Mouse (Mus musculus) lung, postnatal 0 days (tissue): ENCODE data around the gene Nr0b2.

Experiments used
- CTCF ChIP-seq: IDR thresholded peaks from 2 replicates; pipeline ENCODE4 v1.5.1; 2016; ENCODE audit warnings: antibody characterized with exemption, mild to moderate bottlenecking
- EP300 ChIP-seq: IDR thresholded peaks from 2 replicates; pipeline ENCODE4 v1.6.1; 2016; ENCODE audit warnings: antibody characterized with exemption, mild to moderate bottlenecking, control low read depth

DNA sequence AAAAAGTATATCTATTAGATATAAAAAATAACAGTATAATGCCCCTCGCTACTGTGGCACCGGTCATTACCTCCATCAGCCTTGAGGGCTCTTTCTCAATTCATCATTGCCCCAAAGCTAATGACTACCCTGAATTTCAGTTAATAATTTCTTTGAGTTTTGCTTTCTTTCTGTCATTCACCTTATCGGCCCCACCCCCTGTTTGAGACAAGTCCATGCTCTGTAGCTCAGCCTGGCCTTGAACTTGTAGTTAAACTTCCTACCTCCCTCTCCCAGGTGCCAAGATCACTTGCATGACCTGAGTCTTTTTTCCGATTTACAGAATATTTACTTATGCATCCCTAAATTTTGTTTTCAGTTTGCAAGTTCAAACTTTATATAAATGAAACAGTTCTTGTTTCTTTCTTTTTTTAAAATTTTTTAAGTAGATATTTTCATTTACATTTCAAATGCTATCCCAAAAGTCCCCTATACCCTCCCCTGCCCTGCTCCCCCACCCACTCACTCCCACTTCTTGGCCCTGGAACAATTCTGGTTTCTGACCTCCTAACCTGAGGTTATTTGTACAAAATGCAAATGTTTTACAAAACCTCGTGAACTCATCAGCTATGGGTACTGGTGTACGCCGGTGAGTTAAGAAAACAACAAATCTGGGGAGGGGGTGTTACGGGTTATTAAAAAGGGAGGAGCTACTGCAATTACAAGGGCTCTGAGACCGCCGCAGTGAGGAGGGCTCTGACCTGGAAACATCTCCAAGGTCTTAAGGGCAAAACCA lies 16.3 kb downstream of the Nr0b2 start:
- no peak for TF ChIP-seq CTCF
- TF ChIP-seq EP300: no peak
